Mouse (Mus musculus): Measurements from ENCODE around the gene Shisa4.

DNA sequence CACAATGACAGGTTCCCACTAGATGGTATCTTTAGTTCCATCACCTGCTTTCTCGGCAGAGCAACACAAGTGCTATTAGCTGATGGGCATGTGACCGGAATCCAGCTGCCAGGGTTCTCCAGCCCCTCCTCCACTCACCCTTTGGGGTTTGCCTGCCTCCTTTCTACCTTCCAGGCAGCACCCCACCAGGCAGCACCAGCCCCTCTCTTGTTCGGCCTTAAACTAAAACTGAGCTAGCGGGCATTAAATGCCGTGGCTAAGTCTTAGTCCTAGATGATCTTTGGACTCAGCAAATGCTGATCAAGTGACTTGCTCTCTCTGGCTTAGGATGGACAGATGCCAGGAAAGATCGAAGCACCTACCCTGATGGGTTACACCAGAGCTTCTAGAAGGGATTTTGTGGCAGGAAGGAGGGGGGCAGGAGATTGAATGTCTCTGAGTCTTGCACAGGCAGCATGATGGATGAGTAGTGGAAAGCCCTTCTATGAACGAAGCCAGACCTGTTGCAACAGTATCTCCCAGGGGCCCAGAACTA is 51.6 kb downstream of the Shisa4 start:
- TF ChIP-seq CTCF (IDR thresholded peaks at IDR 0.05; ENCODE audit: insufficient read depth, low read depth, low read length), result no peak
- TF ChIP-seq POLR2A (IDR thresholded peaks at IDR 0.05; ENCODE audit: insufficient read depth, low read depth, low read length), result no peak
